Mouse (Mus musculus): ENCODE data around the gene Olfr705.
"Not testable (repeated sequence)": the region's sequence is repeated elsewhere in the genome, so short reads cannot be mapped to it uniquely, and the experiment has no call there.

DNA sequence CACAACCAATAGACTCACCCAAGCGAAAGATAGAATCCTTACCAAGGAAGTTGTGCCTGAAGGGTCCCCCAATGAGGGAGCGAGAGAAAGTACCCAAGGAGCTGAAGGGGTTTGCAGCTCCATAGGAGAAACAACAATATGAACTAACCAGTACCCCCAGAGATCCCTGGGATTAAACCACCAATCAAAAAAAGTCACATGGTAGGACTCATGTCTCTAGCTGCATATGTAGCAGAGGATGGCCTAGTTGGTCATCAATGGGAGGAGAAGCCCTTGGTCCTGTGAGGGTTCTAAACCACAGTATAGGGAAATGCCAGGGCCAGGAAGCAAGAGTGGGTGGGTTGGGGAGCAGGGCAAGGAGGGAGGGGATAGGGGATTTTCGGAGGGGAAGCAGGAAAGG, 24.4 kb upstream of the Olfr705 start, which contains the start of gene Olfr707:
- not testable (repeated sequence) for TF ChIP-seq POLR2A (IDR thresholded peaks at IDR 0.05; ENCODE audit: borderline replicate concordance, low read depth, low read length); CTCF (IDR thresholded peaks at IDR 0.05; ENCODE audit: low read depth, low read length)

Data from bone marrow macrophage, adult 2 months (primary cell).